Mouse (Mus musculus) liver (tissue): ENCODE data around the gene Pclo.
A peak's percentile ranks its signal among the peaks of the same experiment; 100 is the strongest.
"Not testable (repeated sequence)": the region's sequence is repeated elsewhere in the genome, so short reads cannot be mapped to it uniquely, and the experiment has no call there.

Experiments
- DNase-seq: peaks from one replicate; pipeline ENCODE4 v3.0.0-alpha.2; 2020; ENCODE audit warnings: mixed read lengths

The Pclo gene

DNA sequence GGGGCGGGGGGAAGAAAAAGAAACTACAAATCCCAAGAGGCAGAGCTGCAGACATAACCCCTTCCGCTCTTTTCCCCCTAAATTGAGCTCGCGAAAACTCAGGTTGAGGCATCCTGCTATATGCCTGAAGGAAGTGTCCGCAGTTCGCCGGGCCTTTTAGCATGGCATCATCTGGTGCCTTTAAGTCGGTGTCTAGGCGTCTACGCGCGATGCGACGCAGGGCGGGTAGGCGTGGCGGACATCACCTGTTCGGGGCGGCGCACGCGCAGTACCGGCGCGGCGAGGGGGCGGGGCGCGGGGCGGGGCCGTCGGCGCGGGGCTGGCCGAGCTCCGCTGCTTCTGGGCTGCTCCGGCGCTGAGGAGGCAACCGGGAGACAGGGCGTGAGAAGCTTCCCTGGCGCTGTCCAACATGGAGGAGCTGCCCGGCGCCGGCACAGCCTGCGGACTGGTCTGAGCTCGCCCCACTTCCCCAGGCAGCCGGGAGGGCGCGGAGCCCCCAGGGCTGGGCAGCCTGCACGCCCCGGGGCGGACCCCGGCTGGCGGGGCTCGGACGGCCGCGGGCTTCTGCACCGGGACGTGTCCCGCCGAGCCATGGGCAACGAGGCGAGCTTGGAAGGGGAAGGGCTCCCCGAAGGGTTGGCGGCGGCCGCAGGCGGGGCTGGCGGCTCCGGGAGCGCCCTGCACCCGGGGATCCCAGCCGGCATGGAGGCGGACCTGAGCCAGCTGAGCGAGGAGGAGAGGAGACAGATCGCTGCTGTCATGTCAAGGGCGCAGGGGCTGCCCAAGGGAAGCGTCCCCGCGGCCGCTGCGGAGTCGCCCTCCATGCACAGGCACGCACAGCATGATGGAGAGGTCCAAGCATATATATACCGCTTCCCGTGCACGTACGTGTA lies at the start of gene Pclo:
Pclo (plus strand) TSS at position 288 of the 893 bp plus-strand sequence.
- DNase-seq = peak; percentile 82

GRCm38 (mm10) chr5:14494431-14494830 lies 20.3 kb upstream of the Pclo start:
- not testable (repeated sequence) for DNase-seq

DNA sequence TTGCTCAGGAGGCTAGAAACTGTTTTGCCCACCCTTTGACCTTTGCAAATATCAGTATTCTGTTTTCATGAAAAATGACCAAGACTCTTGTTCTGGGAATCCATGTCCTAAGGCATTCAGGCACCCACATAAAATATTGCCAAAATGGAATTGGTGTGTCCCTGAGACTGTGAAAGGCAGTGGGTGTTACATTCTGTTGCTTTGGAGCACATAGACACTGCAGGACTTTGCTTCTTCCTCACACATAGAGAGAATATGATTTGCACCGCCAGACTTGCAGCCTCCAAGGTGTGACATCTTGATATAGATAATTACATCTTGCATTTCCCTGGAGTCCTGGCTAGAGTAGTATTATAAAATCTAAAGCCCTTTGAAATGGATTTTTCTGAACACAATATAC lies 6.2 kb upstream of the Pclo start:
- DNase-seq = no peak

DNA sequence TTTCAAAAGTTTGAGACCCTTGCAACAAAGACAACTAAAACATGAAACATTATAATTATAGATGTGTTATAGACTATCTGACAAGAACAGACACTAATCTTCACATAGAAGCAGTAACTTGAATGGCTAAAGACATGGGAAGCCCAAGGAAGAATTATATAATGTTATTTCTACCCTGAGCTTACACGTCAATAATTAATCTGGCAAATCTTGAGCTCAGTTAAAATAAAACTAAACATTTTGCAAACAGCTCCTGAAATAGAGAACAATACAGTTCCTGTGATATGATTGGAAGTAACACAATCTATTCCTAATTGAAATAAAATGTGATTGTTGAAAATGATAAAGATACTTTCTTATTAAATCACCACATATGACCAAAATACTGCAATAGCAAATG lies 5.1 kb upstream of the Pclo start:
- no peak for DNase-seq

- no peak for DNase-seq
Observed at GRCm38 (mm10) chr5:14518131-14518832, 3.6 kb downstream of the Pclo start.

GRCm38 (mm10) chr5:14522006-14522405 lies 7.3 kb downstream of the Pclo start:
- no peak for DNase-seq

GRCm38 (mm10) chr5:14526038-14526437 lies 11.3 kb downstream of the Pclo start:
- DNase-seq = no peak

DNA sequence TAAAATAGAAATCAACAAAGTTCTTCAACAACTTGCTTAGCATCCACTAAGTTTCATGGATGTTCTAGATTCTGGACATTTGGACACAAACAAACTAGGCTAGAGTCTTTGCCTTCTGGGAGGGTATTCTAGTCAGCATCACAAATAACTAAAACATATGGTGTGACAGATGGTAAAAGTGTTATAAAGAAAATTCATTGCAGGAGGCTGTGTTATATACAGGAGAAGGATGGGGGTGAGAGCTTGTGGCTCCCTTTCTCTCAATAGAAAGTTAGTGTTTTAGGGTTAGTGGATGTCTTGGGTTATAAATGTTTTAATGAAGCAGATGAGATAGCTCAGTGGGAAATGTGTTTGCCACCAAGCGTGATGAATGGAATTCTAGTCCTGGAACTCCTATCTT lies 13.1 kb downstream of the Pclo start:
- no peak for DNase-seq

GRCm38 (mm10) chr5:14531906-14532305 lies 17.2 kb downstream of the Pclo start:
- DNase-seq = no peak

GRCm38 (mm10) chr5:14539346-14539745 lies 24.6 kb downstream of the Pclo start:
- no peak for DNase-seq

DNA sequence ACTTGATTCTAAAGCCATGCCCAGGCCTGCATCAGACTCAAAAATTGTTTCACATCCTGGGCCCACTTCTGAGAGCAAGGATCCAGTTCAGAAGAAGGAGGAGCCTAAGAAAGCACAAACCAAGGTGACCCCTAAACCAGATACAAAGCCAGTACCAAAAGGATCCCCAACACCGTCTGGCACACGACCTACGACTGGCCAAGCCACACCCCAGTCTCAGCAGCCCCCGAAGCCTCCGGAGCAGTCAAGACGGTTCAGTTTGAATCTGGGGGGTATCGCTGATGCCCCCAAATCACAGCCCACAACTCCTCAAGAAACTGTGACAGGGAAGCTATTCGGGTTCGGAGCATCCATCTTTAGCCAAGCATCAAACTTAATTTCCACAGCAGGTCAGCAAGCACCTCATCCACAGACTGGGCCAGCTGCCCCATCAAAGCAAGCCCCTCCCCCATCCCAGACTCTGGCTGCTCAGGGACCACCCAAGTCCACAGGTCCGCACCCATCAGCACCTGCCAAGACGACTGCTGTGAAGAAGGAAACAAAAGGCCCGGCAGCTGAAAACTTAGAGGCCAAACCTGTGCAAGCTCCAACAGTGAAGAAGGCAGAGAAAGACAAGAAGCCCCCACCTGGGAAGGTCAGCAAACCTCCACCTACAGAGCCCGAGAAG lies 25.4 kb downstream of the Pclo start:
- no peak for DNase-seq

- DNase-seq = no peak
Observed at GRCm38 (mm10) chr5:14575626-14576025, 60.9 kb downstream of the Pclo start.

DNA sequence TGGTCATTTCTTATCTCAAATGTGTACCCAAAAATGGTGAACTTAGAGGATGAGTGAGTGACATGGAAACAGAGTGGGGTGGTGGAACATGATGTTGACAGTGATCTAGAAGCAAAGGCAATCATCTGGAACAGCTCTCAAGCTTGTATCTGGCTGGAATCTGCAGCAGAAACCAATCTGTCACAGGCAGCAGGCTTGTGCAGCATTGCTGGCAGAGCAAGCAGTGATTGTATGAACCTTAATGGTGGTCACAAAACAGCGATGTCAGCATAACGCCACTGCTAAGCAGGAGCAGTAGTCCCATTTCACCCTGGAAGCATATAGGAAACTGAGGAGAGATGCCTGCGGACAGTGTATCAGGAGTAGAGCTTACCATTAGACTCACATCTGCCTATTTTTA lies 76.8 kb downstream of the Pclo start:
- DNase-seq = no peak

GRCm38 (mm10) chr5:14595426-14596013 lies 80.8 kb downstream of the Pclo start:
- no peak for DNase-seq

GRCm38 (mm10) chr5:14608318-14608717 lies 93.6 kb downstream of the Pclo start:
- DNase-seq = no peak

DNA sequence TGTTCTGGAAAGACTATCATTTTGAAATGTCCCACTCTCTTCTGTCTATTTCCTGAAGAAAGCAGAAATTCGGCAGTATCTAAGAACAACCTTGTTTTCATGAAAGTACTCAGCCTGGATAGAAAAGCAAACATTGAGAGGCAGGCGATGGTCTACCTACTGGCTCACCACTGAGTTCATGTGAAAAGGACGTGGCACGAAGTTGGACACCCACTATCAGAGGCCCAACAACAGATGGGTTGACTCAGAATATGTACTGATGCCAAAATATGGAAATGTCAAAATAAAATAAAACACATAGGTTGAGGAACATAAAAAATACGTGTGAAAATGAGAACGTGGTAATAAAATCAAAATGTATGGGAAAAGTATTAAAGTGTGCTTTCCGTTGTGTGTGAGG lies 106.4 kb downstream of the Pclo start:
- DNase-seq = no peak

GRCm38 (mm10) chr5:14623360-14623759 lies 108.6 kb downstream of the Pclo start:
- DNase-seq = no peak

DNA sequence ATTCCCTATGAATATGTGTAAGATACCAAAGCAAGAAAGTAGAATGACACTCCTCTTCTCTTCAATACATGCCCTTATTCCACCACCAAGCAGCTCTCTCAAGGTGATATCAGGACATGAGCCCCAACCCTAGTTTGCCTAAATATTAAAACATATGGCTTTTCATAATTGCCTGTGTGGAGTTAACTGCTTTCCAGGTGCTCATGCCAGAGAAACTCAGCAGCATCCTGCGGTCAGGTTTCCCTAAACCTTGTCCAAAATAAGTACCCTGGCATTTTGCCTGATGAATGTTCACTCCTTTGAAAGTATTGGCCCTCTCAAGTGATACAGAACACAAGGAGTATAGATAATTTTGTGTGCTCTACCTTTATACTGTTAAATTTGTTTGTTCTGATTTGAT lies 126.5 kb downstream of the Pclo start:
- no peak for DNase-seq

- no peak for DNase-seq
Observed at GRCm38 (mm10) chr5:14645856-14646255, 131.1 kb downstream of the Pclo start.

DNA sequence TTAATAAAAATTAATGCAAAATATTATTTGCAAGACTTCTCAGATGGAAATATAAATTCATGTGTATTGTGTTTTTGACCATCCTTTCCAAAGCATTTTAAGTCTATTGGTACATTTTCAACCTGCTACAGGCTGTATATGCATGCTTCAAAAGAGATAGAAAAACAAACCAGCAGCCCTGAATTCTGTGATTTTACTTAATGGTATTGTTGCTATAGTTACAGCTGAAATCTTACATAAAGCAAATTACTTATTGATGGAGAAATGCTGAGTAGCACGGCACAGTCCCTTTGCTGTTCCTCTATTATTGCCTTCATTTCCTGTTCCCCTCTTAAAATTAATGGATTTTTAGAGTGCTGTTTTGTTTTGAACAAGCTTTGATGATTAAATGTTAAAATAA lies 145.9 kb downstream of the Pclo start:
- DNase-seq = no peak

DNA sequence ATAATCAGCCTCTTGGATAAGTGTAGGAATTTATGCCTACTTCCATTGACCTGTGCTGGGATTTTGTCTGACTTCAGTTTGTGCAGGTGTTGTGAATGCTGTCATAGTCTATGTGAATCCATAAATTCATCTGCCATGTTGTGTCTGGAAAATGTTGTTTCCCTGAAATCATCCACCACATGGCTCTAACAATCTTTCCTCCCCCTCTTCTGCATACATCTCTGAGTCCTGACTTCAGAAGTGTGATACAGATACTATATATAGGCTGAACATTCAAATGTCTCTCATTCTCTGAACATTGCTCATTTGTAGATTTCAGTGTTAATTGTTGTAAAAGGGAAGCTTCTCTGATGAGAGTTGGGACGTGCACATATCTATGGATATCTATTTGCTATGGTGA lies 147.5 kb downstream of the Pclo start:
- DNase-seq = no peak

GRCm38 (mm10) chr5:14662603-14663002 lies 147.9 kb downstream of the Pclo start:
- DNase-seq = no peak

- no peak for DNase-seq
Observed at GRCm38 (mm10) chr5:14680419-14680818, 165.7 kb downstream of the Pclo start.
